ENCODE assay signal across 23 mouse cellular contexts in genomic region chr1:19857250-19857649, GRCm38 (mm10).
DNase-seq lines count a peak whose midpoint lies in the region; ATAC-seq and TF ChIP-seq lines count a peak whose summit lies in the region.
"Had no signal": no experiment of that assay in that cellular context is flagged by ENCODE, and none has a peak within 500 bp of the region (broad histone marks: within the 10 kb centered on the region; RNA-seq: fewer than 3 reads in every experiment).

No protein-coding gene starts in this region.

- H3K4me1 ChIP-seq in forebrain, embryonic 14.5 days (ENCODE audit: control insufficient read depth, insufficient read depth, low read length), result no peaks in the 10 kb centered on the region
- no peaks in the 10 kb centered on the region for H3K4me1 ChIP-seq in forebrain, embryonic 12.5 days
- H3K4me1 ChIP-seq: embryonic facial prominence, embryonic 12.5 days; heart, embryonic 10.5 days; hindbrain, embryonic 15.5 days; intestine, embryonic 15.5 days had no signal

- TF ChIP-seq POLR2A in brain, embryonic 14.5 days (IDR thresholded peaks at IDR 0.05; ENCODE audit: borderline replicate concordance, extremely low read depth, insufficient read depth, insufficient read length, poor library complexity, severe bottlenecking), result no peak

- H3K4me2 ChIP-seq in forebrain, embryonic 14.5 days (ENCODE audit: low read length), result no peak overlapping the region
- no peak overlapping the region for H3K4me2 ChIP-seq in forebrain, embryonic 12.5 days
- H3K4me2 ChIP-seq: embryonic facial prominence, embryonic 12.5 days; heart, embryonic 13.5 days; hindbrain, embryonic 15.5 days; intestine, embryonic 15.5 days had no signal

- H3K36me3 ChIP-seq in forebrain, embryonic 14.5 days (ENCODE audit: control insufficient read depth, insufficient read depth, low read length), result no peaks in the 10 kb centered on the region
- no peaks in the 10 kb centered on the region for H3K36me3 ChIP-seq in forebrain, embryonic 12.5 days (replicated peaks)
- H3K36me3 ChIP-seq: embryonic facial prominence, embryonic 12.5 days; heart, embryonic 10.5 days; heart, embryonic 13.5 days; hindbrain, embryonic 15.5 days; intestine, embryonic 15.5 days had no signal

- no peak overlapping the region for H3K27ac ChIP-seq in forebrain, embryonic 14.5 days (ENCODE audit: low read depth, low read length)
- no peak overlapping the region for H3K27ac ChIP-seq in forebrain, embryonic 12.5 days
- H3K27ac ChIP-seq: embryonic facial prominence, embryonic 12.5 days; heart, adult 2 months; heart, embryonic 10.5 days; heart, embryonic 13.5 days; hindbrain, embryonic 15.5 days; intestine, embryonic 15.5 days had no signal

- no peak for TF ChIP-seq CTCF in brain, embryonic 14.5 days (IDR thresholded peaks at IDR 0.05; ENCODE audit: borderline replicate concordance, extremely low read depth, insufficient read depth, insufficient read length)

- no peaks in the 10 kb centered on the region for H3K9me3 ChIP-seq in forebrain, embryonic 14.5 days (replicated peaks; ENCODE audit: control insufficient read depth, low read length)
- no peaks in the 10 kb centered on the region for H3K9me3 ChIP-seq in forebrain, embryonic 12.5 days
- H3K9me3 ChIP-seq: embryonic facial prominence, embryonic 12.5 days; heart, embryonic 10.5 days; heart, embryonic 13.5 days; hindbrain, embryonic 15.5 days; intestine, embryonic 15.5 days had no signal

- no peaks in the 10 kb centered on the region for H3K27me3 ChIP-seq in forebrain, embryonic 14.5 days (replicated peaks; ENCODE audit: control insufficient read depth, insufficient read depth, low read length)
- H3K27me3 ChIP-seq in forebrain, embryonic 12.5 days, result no peaks in the 10 kb centered on the region
- H3K27me3 ChIP-seq: embryonic facial prominence, embryonic 12.5 days; heart, embryonic 13.5 days; hindbrain, embryonic 15.5 days; intestine, embryonic 15.5 days had no signal

- H3K4me3 ChIP-seq in forebrain, embryonic 14.5 days (ENCODE audit: low read depth, low read length), result no peak overlapping the region
- H3K4me3 ChIP-seq in forebrain, embryonic 12.5 days (replicated peaks), result no peak overlapping the region
- H3K4me3 ChIP-seq: embryonic facial prominence, embryonic 12.5 days; heart, adult 2 months; heart, embryonic 10.5 days; heart, embryonic 13.5 days; hindbrain, embryonic 15.5 days; intestine, embryonic 15.5 days had no signal

- peak; percentile 26; the same call in 1 of the 2 replicates for ATAC-seq in forebrain, embryonic 14.5 days
- ATAC-seq in forebrain, embryonic 12.5 days (ENCODE audit: low FRiP score), result no peak
- ATAC-seq: activated CD4-positive, CD25-positive, alpha-beta regulatory T cell, adult 4 months; intestine, embryonic 15.5 days had no signal

- peak; percentile 56 for DNase-seq in forebrain, embryonic 14.5 days (ENCODE audit: low spot score)
- DNase-seq in 3T3-L1 (ENCODE audit: low read depth, low spot score), result peak; percentile 2
- DNase-seq in brain, embryonic 14.5 days (ENCODE audit: low read depth), result peak; percentile 41
- no peak for DNase-seq in gastrocnemius, postnatal 25 days
- no peak for DNase-seq in layer of hippocampus, postnatal 14 days (ENCODE audit: low spot score in 2 of 2)
- DNase-seq: adrenal gland, adult 8-10 months; adrenal gland, postnatal 25 days; cerebellum, adult 18-20 months; cerebellum, adult 9-10 months; cerebellum, postnatal 14 days; gastrocnemius, postnatal 36 days; heart, adult 2 months; heart, postnatal 14 days; heart, postnatal 4 days; kidney, adult 11 months; kidney, adult 8-10 months had no signal

- no peak overlapping the region for H3K9ac ChIP-seq in forebrain, embryonic 14.5 days (ENCODE audit: low read length)
- H3K9ac ChIP-seq in forebrain, embryonic 12.5 days, result no peak overlapping the region
- H3K9ac ChIP-seq: embryonic facial prominence, embryonic 12.5 days; heart, embryonic 13.5 days; hindbrain, embryonic 15.5 days; intestine, embryonic 15.5 days had no signal

Comparison
In these comparisons a context has a peak if more than half of its experiments do, and no peak if none do; other contexts are left out.
1. DNase-seq: peak in forebrain, embryonic 14.5 days (single experiment), 3T3-L1 (single experiment) and brain, embryonic 14.5 days (single experiment); none in gastrocnemius, postnatal 25 days (single experiment) and layer of hippocampus, postnatal 14 days (0 of 2).